Mouse (Mus musculus): ENCODE results near the gene Olfr424. TPM values are rescaled to one million over a fixed set of nuclear protein-coding genes. Genes with fewer than 3 reads are reported as not detected.

Olfr424 gene
- polyA plus RNA-seq (2014; fragmentation: Nextera tagmentation; extraction: Ambion mirVana): not detected in 2 replicates

DNA sequence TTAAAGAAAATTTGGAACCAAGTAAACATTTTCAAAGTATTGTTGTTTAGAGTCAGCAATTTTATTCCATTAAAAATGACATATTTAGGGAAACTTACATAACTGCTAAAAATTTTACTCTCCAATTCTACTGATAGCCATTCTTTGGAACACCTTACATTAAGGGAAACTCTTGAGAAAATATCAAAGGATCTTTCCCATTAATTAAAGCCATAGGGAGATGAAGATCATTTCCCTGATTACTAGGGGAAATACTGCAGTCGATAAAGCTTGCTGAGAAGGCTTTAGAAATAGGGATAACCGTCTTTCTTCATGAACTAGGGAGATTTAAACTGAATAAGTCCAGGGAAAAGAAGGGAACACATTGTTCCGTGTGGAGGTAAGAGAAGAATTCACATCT is at the start of gene Olfr424:
TSS of gene Olfr424 (plus strand) at position 301 of the 400 bp plus-strand sequence.
- DNase-seq (ENCODE audit: low spot score) (no peak), ATAC-seq (ENCODE audit: insufficient number of reproducible peaks, low FRiP score, low TSS enrichment, low read depth) (no peak)
- no peaks in the 10 kb centered on the region for H3K27me3 ChIP-seq (ENCODE audit: control insufficient read depth, insufficient read depth, low read length)
- H3K36me3 ChIP-seq (ENCODE audit: control insufficient read depth, insufficient read depth, low read length): no peaks in the 10 kb centered on the region
- H3K9me3 ChIP-seq (ENCODE audit: control insufficient read depth, low read length): no peaks in the 10 kb centered on the region
- no peak within 1 kb of the TSS for H3K4me3 ChIP-seq (ENCODE audit: low read depth, low read length)
- WGBS: 79% methylated on average over 3 of the region's 3 CpGs
- H3K4me1 ChIP-seq (ENCODE audit: control insufficient read depth, insufficient read depth, low read length): no peaks in the 10 kb centered on the region
- H3K9ac ChIP-seq (ENCODE audit: low read length): no peak within 1 kb of the TSS
- H3K4me2 ChIP-seq (ENCODE audit: low read depth, severe bottlenecking): no peak within 1 kb of the TSS
- no peak within 1 kb of the TSS for H3K27ac ChIP-seq (replicated peaks; ENCODE audit: low read depth, low read length)

DNA sequence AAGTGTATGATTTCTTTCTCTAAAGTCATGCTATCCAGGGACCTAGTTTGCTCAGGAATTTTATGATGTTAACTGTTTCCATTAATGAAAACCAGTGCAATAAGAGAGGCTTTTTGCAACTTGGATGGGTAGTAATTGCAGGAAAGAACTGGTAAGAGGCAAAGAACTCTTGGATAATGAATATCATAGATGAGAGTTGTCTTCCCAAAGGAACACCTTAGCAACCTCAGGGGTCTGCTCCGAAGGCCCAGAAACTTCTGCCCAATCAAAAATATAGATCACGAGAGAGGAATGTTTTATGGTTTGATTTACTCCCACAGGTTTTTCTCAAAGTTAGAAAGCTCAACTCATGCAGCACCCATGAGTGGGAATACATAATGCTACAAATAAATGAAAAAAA is 47.3 kb upstream of the Olfr424 start, which contains the start of gene Olfr429:
TSS of gene Olfr429 (plus strand) at position 301 of the 400 bp plus-strand sequence.
- H3K4me2 ChIP-seq (ENCODE audit: low read depth, severe bottlenecking): no peak within 1 kb of the TSS
- 91% methylated on average over 2 of the region's 2 CpGs for WGBS
- no peak within 1 kb of the TSS for H3K9ac ChIP-seq (ENCODE audit: low read length)
- no peak within 1 kb of the TSS for H3K4me3 ChIP-seq (ENCODE audit: low read depth, low read length)
- no peak within 1 kb of the TSS for H3K27ac ChIP-seq (replicated peaks; ENCODE audit: low read depth, low read length)
- ATAC-seq (ENCODE audit: insufficient number of reproducible peaks, low FRiP score, low TSS enrichment, low read depth): no peak
- no peaks in the 10 kb centered on the region for H3K9me3 ChIP-seq (ENCODE audit: control insufficient read depth, low read length)
- H3K27me3 ChIP-seq (ENCODE audit: control insufficient read depth, insufficient read depth, low read length): no peaks in the 10 kb centered on the region
- DNase-seq (ENCODE audit: low spot score): no peak
- H3K36me3 ChIP-seq (ENCODE audit: control insufficient read depth, insufficient read depth, low read length): no peaks in the 10 kb centered on the region
- H3K4me1 ChIP-seq (ENCODE audit: control insufficient read depth, insufficient read depth, low read length): no peaks in the 10 kb centered on the region

DNA sequence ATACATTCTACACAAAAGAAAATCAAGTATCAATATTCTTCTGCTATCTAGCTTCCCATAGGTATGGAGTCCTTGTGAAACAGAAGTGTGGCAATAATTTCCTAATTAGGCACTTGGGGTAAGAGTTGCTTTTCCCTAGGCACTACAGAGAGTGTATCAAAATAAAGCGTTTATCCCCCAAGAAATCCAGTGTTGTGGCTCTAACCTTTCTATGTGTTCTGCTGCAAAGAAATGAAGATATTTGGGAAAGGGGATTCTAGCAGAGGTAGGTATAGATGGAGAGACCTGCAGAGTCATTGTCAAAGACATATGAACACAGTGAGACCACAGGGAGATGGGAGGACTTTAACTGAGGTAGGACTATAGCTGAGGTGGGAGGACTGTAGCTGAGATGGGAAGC is 34.7 kb upstream of the Olfr424 start, which contains the start of gene Olfr427:
TSS of gene Olfr427 (plus strand) at position 301 of the 400 bp plus-strand sequence.
- ATAC-seq (ENCODE audit: insufficient number of reproducible peaks, low FRiP score, low TSS enrichment, low read depth): no peak
- Histone ChIP-seq H3K4me3 (ENCODE audit: low read depth, low read length) (no peak within 1 kb of the TSS), H3K4me2 (ENCODE audit: low read depth, severe bottlenecking) (no peak within 1 kb of the TSS), H3K4me1 (ENCODE audit: control insufficient read depth, insufficient read depth, low read length) (no peaks in the 10 kb centered on the region), H3K27ac (replicated peaks; ENCODE audit: low read depth, low read length) (no peak within 1 kb of the TSS), H3K36me3 (ENCODE audit: control insufficient read depth, insufficient read depth, low read length) (no peaks in the 10 kb centered on the region), H3K9me3 (ENCODE audit: control insufficient read depth, low read length) (no peaks in the 10 kb centered on the region), H3K9ac (ENCODE audit: low read length) (no peak within 1 kb of the TSS), H3K27me3 (ENCODE audit: control insufficient read depth, insufficient read depth, low read length) (no peaks in the 10 kb centered on the region)
- DNase-seq (ENCODE audit: low spot score): no peak
- WGBS: 91% methylated on average over 1 of the region's 1 CpGs

DNA sequence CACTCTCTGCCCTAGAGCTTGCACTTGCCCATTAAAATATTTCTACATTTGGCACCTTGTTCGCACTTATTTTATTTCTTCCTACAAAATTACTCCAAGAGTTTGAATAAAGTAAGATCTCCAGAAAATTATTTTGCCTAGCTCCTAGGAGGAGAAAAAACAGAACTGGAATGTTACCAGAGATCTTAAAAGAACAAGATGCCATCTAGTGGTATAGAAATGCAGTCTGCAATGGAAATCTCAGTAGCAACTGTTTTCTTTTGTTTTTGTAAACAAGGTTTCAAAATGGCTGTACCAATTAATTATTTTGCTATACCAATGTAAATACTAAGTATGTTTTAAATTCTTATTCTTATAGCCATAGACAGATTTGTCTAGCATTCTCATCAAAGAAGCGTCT is 27.6 kb upstream of the Olfr424 start:
- Histone ChIP-seq H3K27ac (replicated peaks; ENCODE audit: low read depth, low read length) (no peak overlapping the region), H3K9me3 (ENCODE audit: control insufficient read depth, low read length) (no peaks in the 10 kb centered on the region), H3K4me3 (ENCODE audit: low read depth, low read length) (no peak overlapping the region), H3K27me3 (ENCODE audit: control insufficient read depth, insufficient read depth, low read length) (no peaks in the 10 kb centered on the region), H3K4me1 (ENCODE audit: control insufficient read depth, insufficient read depth, low read length) (no peaks in the 10 kb centered on the region), H3K4me2 (ENCODE audit: low read depth, severe bottlenecking) (no peak overlapping the region), H3K9ac (ENCODE audit: low read length) (no peak overlapping the region), H3K36me3 (ENCODE audit: control insufficient read depth, insufficient read depth, low read length) (no peaks in the 10 kb centered on the region)
- WGBS: 53% methylated on average over 2 of the region's 2 CpGs
- DNase-seq (ENCODE audit: low spot score) (no peak), ATAC-seq (ENCODE audit: insufficient number of reproducible peaks, low FRiP score, low TSS enrichment, low read depth) (no peak)

DNA sequence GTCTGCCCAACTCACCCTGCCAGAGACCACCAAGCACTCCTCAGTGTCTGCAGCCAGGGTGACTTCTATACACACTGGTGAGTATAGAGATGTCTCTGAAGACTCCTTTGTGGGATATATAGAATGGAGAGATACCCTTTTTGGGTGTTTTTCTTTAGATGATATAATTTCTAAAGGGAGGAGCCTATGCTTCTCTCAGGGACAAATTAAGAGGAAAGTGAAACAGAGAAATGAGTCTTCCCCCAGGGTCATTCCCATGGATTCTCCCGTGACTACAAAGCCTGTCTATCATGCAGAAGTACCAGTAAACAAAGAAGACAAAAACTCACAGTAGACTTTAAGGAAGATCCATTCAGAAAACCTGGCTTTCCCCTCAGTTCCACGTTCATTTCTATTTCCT is 10.3 kb upstream of the Olfr424 start, which contains the start of gene Olfr231:
TSS of gene Olfr231 (minus strand) at position 101 of the 400 bp plus-strand sequence.
- WGBS: 68% methylated on average over 2 of the region's 2 CpGs
- Histone ChIP-seq H3K27me3 (ENCODE audit: control insufficient read depth, insufficient read depth, low read length) (no peaks in the 10 kb centered on the region), H3K4me1 (ENCODE audit: control insufficient read depth, insufficient read depth, low read length) (no peaks in the 10 kb centered on the region), H3K4me2 (ENCODE audit: low read depth, severe bottlenecking) (no peak within 1 kb of the TSS), H3K27ac (replicated peaks; ENCODE audit: low read depth, low read length) (no peak within 1 kb of the TSS), H3K4me3 (ENCODE audit: low read depth, low read length) (no peak within 1 kb of the TSS), H3K36me3 (ENCODE audit: control insufficient read depth, insufficient read depth, low read length) (no peaks in the 10 kb centered on the region), H3K9ac (ENCODE audit: low read length) (no peak within 1 kb of the TSS), H3K9me3 (ENCODE audit: control insufficient read depth, low read length) (no peaks in the 10 kb centered on the region)
- ATAC-seq (ENCODE audit: insufficient number of reproducible peaks, low FRiP score, low TSS enrichment, low read depth): no peak
- no peak for DNase-seq (ENCODE audit: low spot score)

DNA sequence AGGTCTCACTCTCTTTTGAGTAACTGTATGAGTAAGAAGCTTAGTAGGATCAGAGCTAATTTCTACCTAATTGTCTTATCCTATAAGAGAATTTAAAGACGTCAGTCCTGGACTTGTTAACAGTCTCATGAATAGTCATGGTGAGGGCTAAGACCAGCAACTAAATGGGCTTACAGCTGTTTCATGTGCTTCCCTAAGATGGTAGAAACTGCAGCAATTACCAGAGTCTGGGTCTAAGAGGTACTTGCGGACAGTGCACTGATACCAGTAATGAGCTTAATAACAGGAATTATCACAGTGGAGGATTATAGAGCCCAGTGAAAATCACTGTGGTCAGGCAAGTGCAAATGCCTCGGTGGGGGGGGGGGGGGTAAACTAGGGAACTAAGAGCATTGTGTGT is 682 bp downstream of the Olfr424 start:
- H3K4me2 ChIP-seq (ENCODE audit: low read depth, severe bottlenecking): no peak overlapping the region
- no peaks in the 10 kb centered on the region for H3K36me3 ChIP-seq (ENCODE audit: control insufficient read depth, insufficient read depth, low read length)
- H3K27ac ChIP-seq (replicated peaks; ENCODE audit: low read depth, low read length): no peak overlapping the region
- H3K4me3 ChIP-seq (ENCODE audit: low read depth, low read length): no peak overlapping the region
- WGBS: 75% methylated on average over 3 of the region's 3 CpGs
- no peaks in the 10 kb centered on the region for H3K27me3 ChIP-seq (ENCODE audit: control insufficient read depth, insufficient read depth, low read length)
- ATAC-seq (ENCODE audit: insufficient number of reproducible peaks, low FRiP score, low TSS enrichment, low read depth): no peak
- H3K4me1 ChIP-seq (ENCODE audit: control insufficient read depth, insufficient read depth, low read length): no peaks in the 10 kb centered on the region
- no peak overlapping the region for H3K9ac ChIP-seq (ENCODE audit: low read length)
- H3K9me3 ChIP-seq (ENCODE audit: control insufficient read depth, low read length): no peaks in the 10 kb centered on the region
- DNase-seq (ENCODE audit: low spot score): no peak

DNA sequence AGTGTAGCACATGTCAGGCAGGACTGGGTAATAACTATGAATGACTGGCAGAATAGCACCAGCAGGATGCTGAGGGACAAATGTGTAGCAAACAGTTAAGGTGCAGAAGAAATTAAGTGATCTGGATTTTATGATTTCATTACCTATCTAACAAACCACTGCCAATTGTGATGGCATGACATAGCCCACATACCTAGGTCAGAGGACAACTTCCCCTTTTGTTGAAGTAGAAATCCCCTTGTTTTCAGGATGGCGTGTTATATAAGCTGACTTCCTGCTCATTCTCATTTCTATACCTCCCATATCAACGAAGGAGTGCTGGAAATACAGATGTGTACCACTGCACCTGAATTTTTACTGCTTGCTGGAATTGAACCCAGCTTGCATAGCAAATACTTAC is 10.1 kb downstream of the Olfr424 start:
- H3K36me3 ChIP-seq (ENCODE audit: control insufficient read depth, insufficient read depth, low read length): no peaks in the 10 kb centered on the region
- H3K9me3 ChIP-seq (ENCODE audit: control insufficient read depth, low read length): no peaks in the 10 kb centered on the region
- 78% methylated on average over 2 of the region's 2 CpGs for WGBS
- H3K4me2 ChIP-seq (ENCODE audit: low read depth, severe bottlenecking): no peak overlapping the region
- H3K27me3 ChIP-seq (ENCODE audit: control insufficient read depth, insufficient read depth, low read length): no peaks in the 10 kb centered on the region
- H3K9ac ChIP-seq (ENCODE audit: low read length): no peak overlapping the region
- H3K4me3 ChIP-seq (ENCODE audit: low read depth, low read length): no peak overlapping the region
- ATAC-seq (ENCODE audit: insufficient number of reproducible peaks, low FRiP score, low TSS enrichment, low read depth) (no peak), DNase-seq (ENCODE audit: low spot score) (no peak)
- H3K27ac ChIP-seq (replicated peaks; ENCODE audit: low read depth, low read length): no peak overlapping the region
- H3K4me1 ChIP-seq (ENCODE audit: control insufficient read depth, insufficient read depth, low read length): no peaks in the 10 kb centered on the region

DNA sequence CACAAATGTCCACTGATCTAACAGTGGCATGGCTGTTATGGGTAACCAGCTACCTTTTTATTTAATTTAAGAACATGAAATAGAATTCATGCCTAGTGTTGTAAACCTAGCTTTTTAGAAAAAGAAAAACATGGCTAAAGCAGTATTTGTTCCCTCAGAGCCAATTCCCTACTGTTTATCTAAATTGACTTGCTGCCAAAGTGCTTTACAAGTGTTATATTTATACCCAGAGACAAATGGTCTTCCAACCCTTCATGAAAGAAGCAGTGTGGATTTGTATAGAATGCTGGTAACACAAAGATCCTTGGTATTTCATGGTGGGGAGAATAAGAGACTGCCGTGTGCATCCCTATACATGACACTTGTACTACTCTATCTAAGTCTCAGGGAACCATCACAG is 15.4 kb downstream of the Olfr424 start:
- Histone ChIP-seq H3K4me3 (ENCODE audit: low read depth, low read length) (no peak overlapping the region), H3K27me3 (ENCODE audit: control insufficient read depth, insufficient read depth, low read length) (no peaks in the 10 kb centered on the region), H3K4me1 (ENCODE audit: control insufficient read depth, insufficient read depth, low read length) (no peaks in the 10 kb centered on the region), H3K36me3 (ENCODE audit: control insufficient read depth, insufficient read depth, low read length) (no peaks in the 10 kb centered on the region), H3K4me2 (ENCODE audit: low read depth, severe bottlenecking) (no peak overlapping the region), H3K27ac (replicated peaks; ENCODE audit: low read depth, low read length) (no peak overlapping the region), H3K9me3 (ENCODE audit: control insufficient read depth, low read length) (no peaks in the 10 kb centered on the region), H3K9ac (ENCODE audit: low read length) (no peak overlapping the region)
- no peak for ATAC-seq (ENCODE audit: insufficient number of reproducible peaks, low FRiP score, low TSS enrichment, low read depth)
- 93% methylated on average over 1 of the region's 1 CpGs for WGBS
- no peak for DNase-seq (ENCODE audit: low spot score)

DNA sequence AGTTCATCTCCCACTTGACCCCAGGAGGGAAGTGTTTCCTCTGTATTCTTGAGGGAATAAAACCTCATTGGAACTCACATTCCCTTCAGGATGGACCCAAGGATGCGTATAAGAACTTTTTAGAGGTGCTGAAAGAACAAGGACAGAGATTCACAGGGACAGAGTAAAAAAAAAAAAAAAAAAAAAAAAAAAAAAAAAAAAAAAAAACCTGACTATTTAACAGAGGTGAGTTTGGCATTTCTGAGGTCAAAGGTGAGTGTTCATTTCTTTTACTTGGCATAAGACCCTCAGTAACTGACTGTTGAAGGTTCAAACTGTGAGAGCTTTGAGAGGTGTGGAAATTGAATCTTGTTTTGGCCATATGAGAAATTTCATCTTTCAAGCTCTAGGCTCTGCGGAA is 18.0 kb downstream of the Olfr424 start:
- H3K36me3 ChIP-seq (ENCODE audit: control insufficient read depth, insufficient read depth, low read length): no peaks in the 10 kb centered on the region

More for the DNA sequence above, 18.0 kb downstream of the Olfr424 start:
- Histone ChIP-seq H3K27ac (replicated peaks; ENCODE audit: low read depth, low read length) (no peak overlapping the region), H3K9ac (ENCODE audit: low read length) (no peak overlapping the region), H3K4me3 (ENCODE audit: low read depth, low read length) (no peak overlapping the region), H3K9me3 (ENCODE audit: control insufficient read depth, low read length) (no peaks in the 10 kb centered on the region), H3K4me1 (ENCODE audit: control insufficient read depth, insufficient read depth, low read length) (no peaks in the 10 kb centered on the region), H3K27me3 (ENCODE audit: control insufficient read depth, insufficient read depth, low read length) (no peaks in the 10 kb centered on the region), H3K4me2 (ENCODE audit: low read depth, severe bottlenecking) (no peak overlapping the region)
- no peak for ATAC-seq (ENCODE audit: insufficient number of reproducible peaks, low FRiP score, low TSS enrichment, low read depth)
- WGBS: 92% methylated on average over 2 of the region's 2 CpGs
- DNase-seq (ENCODE audit: low spot score): no peak

All from limb, embryonic 11.5 days (tissue).